Mouse (Mus musculus) MEL (cell line): Measurements from ENCODE around the gene Hat1. TPM values are rescaled to one million over a fixed set of nuclear protein-coding genes. Genes with fewer than 3 reads are reported as not detected.

Experiments used
- DNase-seq: peaks from one replicate; pipeline ENCODE4 v3.0.0; 2011; ENCODE audit warnings: low read depth, low spot score
- H3K27ac ChIP-seq: 2 replicates; pipeline ENCODE4 v1.5.1; 2012; ENCODE audit warnings: low read depth, mild to moderate bottlenecking, control low read depth, low read length, moderate library complexity; ENCODE audit not compliant: control insufficient read depth
- H3K27me3 ChIP-seq, 2 experiments: fragments of 150-350 bp in 1 of 2; sonication (generic) in 1 of 2; 2 replicates each; pipeline ENCODE4 v1.6.1; 2012; ENCODE audit warnings: low read length in 2 of 2, mild to moderate bottlenecking in 2 of 2, improper control_type of control experiment in 1 of 2, moderate library complexity in 1 of 2; ENCODE audit not compliant: insufficient read depth in 2 of 2, control insufficient read depth in 1 of 2
- H3K36me3 ChIP-seq, 2 experiments: 2 replicates each; pipeline ENCODE4 v1.6.1; 2012 to 2014; ENCODE audit warnings: low read length in 2 of 2, improper control_type of control experiment in 1 of 2, inconsistent platforms in 1 of 2, mild to moderate bottlenecking in 1 of 2; ENCODE audit not compliant: insufficient read depth in 2 of 2, control insufficient read depth in 1 of 2
- H3K4me1 ChIP-seq, 2 experiments: fragments of 150-350 bp in 1 of 2; sonication (generic) in 1 of 2; 2 replicates each; pipeline ENCODE4 v1.6.1; 2012; ENCODE audit warnings: low read length in 2 of 2, improper control_type of control experiment in 1 of 2, mild to moderate bottlenecking in 1 of 2; ENCODE audit not compliant: insufficient read depth in 2 of 2, control insufficient read depth in 1 of 2
- H3K4me3 ChIP-seq, 2 experiments: fragments of 150-350 bp in 1 of 2; sonication (generic) in 1 of 2; 2 replicates each; pipeline ENCODE4 v1.5.1; 2012; ENCODE audit warnings: low read depth in 2 of 2, low read length in 2 of 2, mild to moderate bottlenecking in 2 of 2, moderate library complexity in 2 of 2, control low read depth in 1 of 2, improper control_type of control experiment in 1 of 2; ENCODE audit not compliant: control insufficient read depth in 1 of 2, insufficient read depth in 1 of 2
- H3K79me2 ChIP-seq: 2 replicates; pipeline ENCODE4 v1.6.1; 2012; ENCODE audit warnings: mild to moderate bottlenecking, low read length, moderate library complexity; ENCODE audit not compliant: control insufficient read depth, poor library complexity, insufficient read depth
- H3K9ac ChIP-seq: 2 replicates; pipeline ENCODE4 v1.6.1; 2012; ENCODE audit warnings: low read depth, mild to moderate bottlenecking, control low read depth, low read length, moderate library complexity; ENCODE audit not compliant: control insufficient read depth, poor library complexity, severe bottlenecking
- H3K9me3 ChIP-seq: fragments of 150-350 bp; sonication (generic); replicated peaks from 2 replicates; pipeline ENCODE4 v1.6.1; 2012; ENCODE audit warnings: mild to moderate bottlenecking, low read length, improper control_type of control experiment, moderate library complexity; ENCODE audit not compliant: insufficient read depth
- CTCF ChIP-seq, 3 experiments: IDR thresholded peaks in 2 of 3; conservative IDR thresholded peaks in 1 of 3; 2 replicates each; pipeline ENCODE4 v1.5.1; 2011 to 2012; ENCODE audit warnings: low read length in 3 of 3, low read depth in 2 of 3, mild to moderate bottlenecking in 2 of 3, improper control_type of control experiment in 1 of 3, inconsistent platforms in 1 of 3, mixed read lengths in 1 of 3, moderate library complexity in 1 of 3; ENCODE audit not compliant: control insufficient read depth in 1 of 3, insufficient read depth in 1 of 3, poor library complexity in 1 of 3, severe bottlenecking in 1 of 3
- E2F4 ChIP-seq: IDR thresholded peaks from 2 replicates; pipeline ENCODE4 v1.6.1; 2011; ENCODE audit warnings: low read depth, low read length, improper control_type of control experiment, borderline replicate concordance
- ETS1 ChIP-seq: IDR thresholded peaks from 2 replicates; pipeline ENCODE4 v1.6.1; 2012; ENCODE audit warnings: low read depth, mild to moderate bottlenecking, inconsistent platforms, low read length, improper control_type of control experiment, moderate library complexity
- GATA1 ChIP-seq: IDR thresholded peaks from 2 replicates; pipeline ENCODE4 v1.6.1; 2011; ENCODE audit warnings: low read depth, low read length, improper control_type of control experiment
- HCFC1 ChIP-seq: IDR thresholded peaks from 2 replicates; pipeline ENCODE4 v1.6.1; 2012; ENCODE audit warnings: low read depth, mild to moderate bottlenecking, inconsistent platforms, low read length, improper control_type of control experiment, moderate library complexity
- JUND ChIP-seq: IDR thresholded peaks from 2 replicates; pipeline ENCODE4 v1.6.1; 2011; ENCODE audit warnings: low read depth, mild to moderate bottlenecking, improper control_type of control experiment, low read length
- MAX ChIP-seq: IDR thresholded peaks from 2 replicates; pipeline ENCODE4 v1.6.1; 2011; ENCODE audit warnings: low read length, improper control_type of control experiment
- MEF2A ChIP-seq: IDR thresholded peaks from 2 replicates; pipeline ENCODE4 v1.6.1; 2014; ENCODE audit warnings: low read depth, mild to moderate bottlenecking, inconsistent platforms, low read length, improper control_type of control experiment; ENCODE audit not compliant: poor library complexity, insufficient replicate concordance, severe bottlenecking; ENCODE audit errors: extremely low read depth
- MXI1 ChIP-seq: IDR thresholded peaks from 2 replicates; pipeline ENCODE4 v1.6.1; 2011; ENCODE audit warnings: mild to moderate bottlenecking, low read depth, low read length, improper control_type of control experiment
- MYB ChIP-seq: IDR thresholded peaks from 2 replicates; pipeline ENCODE4 v1.6.1; 2011; ENCODE audit warnings: mild to moderate bottlenecking, low read depth, low read length, improper control_type of control experiment
- MYC ChIP-seq: IDR thresholded peaks from 2 replicates; pipeline ENCODE4 v1.6.1; 2011; ENCODE audit warnings: low read depth, mild to moderate bottlenecking, low read length, improper control_type of control experiment, moderate library complexity
- NRF1 ChIP-seq: IDR thresholded peaks from 2 replicates; pipeline ENCODE4 v1.6.1; 2014; ENCODE audit warnings: low read depth, mild to moderate bottlenecking, inconsistent platforms, low read length, improper control_type of control experiment, moderate library complexity; ENCODE audit not compliant: poor library complexity, insufficient read depth, severe bottlenecking
- POLR2A ChIP-seq, 2 experiments: IDR thresholded peaks; 2 replicates each; pipeline ENCODE4 v1.6.1; 2011 to 2012; ENCODE audit warnings: low read length in 2 of 2, mild to moderate bottlenecking in 2 of 2, control low read depth in 1 of 2, improper control_type of control experiment in 1 of 2, low read depth in 1 of 2, moderate library complexity in 1 of 2; ENCODE audit not compliant: control insufficient read depth in 1 of 2, insufficient read depth in 1 of 2, poor library complexity in 1 of 2
- POLR2AphosphoS2 ChIP-seq: IDR thresholded peaks from 2 replicates; pipeline ENCODE4 v1.6.1; 2011; ENCODE audit warnings: low read length, improper control_type of control experiment
- POLR2AphosphoS5 ChIP-seq: IDR thresholded peaks from 2 replicates; pipeline ENCODE4 v1.6.1; 2012; ENCODE audit warnings: low read depth, borderline replicate concordance, mild to moderate bottlenecking, inconsistent platforms, low read length, moderate library complexity, mixed read lengths
- RCOR1 ChIP-seq: IDR thresholded peaks from 2 replicates; pipeline ENCODE4 v1.6.1; 2012; ENCODE audit warnings: low read depth, mild to moderate bottlenecking, inconsistent platforms, low read length, improper control_type of control experiment
- SIN3A ChIP-seq: IDR thresholded peaks from 2 replicates; pipeline ENCODE4 v1.6.1; 2012; ENCODE audit warnings: low read length, improper control_type of control experiment, inconsistent platforms
- UBTF ChIP-seq: IDR thresholded peaks from 2 replicates; pipeline ENCODE4 v1.6.1; 2012; ENCODE audit warnings: low read depth, mild to moderate bottlenecking, inconsistent platforms, low read length, improper control_type of control experiment, moderate library complexity, borderline replicate concordance; ENCODE audit not compliant: insufficient read depth
- ZC3H11A ChIP-seq: IDR thresholded peaks from 2 replicates; pipeline ENCODE4 v1.6.1; 2012; ENCODE audit warnings: low read depth, mild to moderate bottlenecking, inconsistent platforms, low read length, improper control_type of control experiment
- ZMIZ1 ChIP-seq: IDR thresholded peaks from 2 replicates; pipeline ENCODE4 v1.6.1; 2012; ENCODE audit warnings: low read depth, mild to moderate bottlenecking, inconsistent platforms, low read length, improper control_type of control experiment, moderate library complexity
- ZNF384 ChIP-seq: IDR thresholded peaks from 2 replicates; pipeline ENCODE4 v1.6.1; 2012; ENCODE audit warnings: low read depth, mild to moderate bottlenecking, inconsistent platforms, low read length, improper control_type of control experiment
- polyA plus RNA-seq, 2 experiments: library from polyadenylated mRNA; stranded (reverse) in 1 of 2; unstranded in 1 of 2; fragments of >175 nt in 1 of 2; fragments of >200 nt in 1 of 2; gene quantifications; 2 replicates each; pipeline versions ENCODE4 v1.2.1 to v1.2.4; 2012; ENCODE audit warnings: low replicate concordance in 2 of 2, low read depth in 1 of 2; ENCODE audit not compliant: insufficient read length in 2 of 2, insufficient read depth in 1 of 2, missing spikeins in 1 of 2
- total RNA-seq: library from RNA; depleted of rRNA; stranded (reverse); fragments of 300-350 nt; gene quantifications from 2 replicates; pipeline ENCODE4 v1.2.3, GENCODE M21; 2012

Hat1 gene
- total and polyA plus RNA-seq, 3 experiments, result 167 TPM; not detected in 1

DNA sequence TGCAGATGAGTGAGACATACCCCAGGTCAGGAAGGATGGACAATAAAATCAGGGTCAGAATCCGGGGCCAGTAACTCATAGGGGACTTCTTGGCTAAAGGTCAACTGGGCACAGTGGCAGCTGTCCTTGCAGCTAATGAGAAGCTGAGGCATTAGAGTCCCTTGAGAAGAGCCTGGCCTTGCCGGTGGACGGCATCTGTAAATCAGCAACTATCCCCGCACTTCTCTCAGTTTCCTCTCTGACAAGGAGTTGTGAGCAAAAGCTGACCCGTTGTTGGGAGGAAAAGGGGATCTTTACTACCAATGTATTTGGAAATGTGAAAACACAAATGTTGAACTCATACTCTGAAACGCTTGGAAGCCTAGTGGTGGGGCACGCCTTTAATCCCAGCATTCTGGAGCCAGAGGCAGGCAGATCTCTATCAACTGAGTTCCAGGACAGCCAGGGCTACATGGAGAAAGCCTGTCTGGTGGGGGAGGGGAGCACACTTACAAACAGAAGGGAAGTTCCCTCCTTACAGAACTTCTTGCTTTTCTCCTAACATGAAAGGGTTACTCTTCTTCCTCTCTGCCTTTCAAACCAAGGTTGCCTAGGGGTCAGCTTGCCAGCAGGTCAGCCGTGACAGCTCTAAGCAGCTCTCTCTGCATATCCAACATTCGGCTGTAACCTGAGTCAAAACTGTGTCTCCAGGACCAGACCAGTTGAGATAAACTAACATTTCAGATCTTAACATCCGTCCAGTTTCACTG lies 35.3 kb upstream of the Hat1 start:
- H3K4me3 ChIP-seq, result no peak overlapping the region
- H3K36me3 ChIP-seq, result no peaks in the 10 kb centered on the region; a peak in 1 of 4 replicates
- peaks cover 0 to 2% of the 10 kb centered on the region in 2 experiments; a peak in 1 of 4 replicates for H3K4me1 ChIP-seq
- H3K79me2 ChIP-seq, result no peaks in the 10 kb centered on the region
- H3K27ac ChIP-seq, result no peak overlapping the region
- H3K9me3 ChIP-seq, result no peaks in the 10 kb centered on the region
- no peak overlapping the region for H3K9ac ChIP-seq
- H3K27me3 ChIP-seq, result no peaks in the 10 kb centered on the region
- no peak for DNase-seq
- TF ChIP-seq POLR2AphosphoS5 (no peak), UBTF (no peak), ETS1 (no peak), NRF1 (no peak), MEF2A (no peak)

DNA sequence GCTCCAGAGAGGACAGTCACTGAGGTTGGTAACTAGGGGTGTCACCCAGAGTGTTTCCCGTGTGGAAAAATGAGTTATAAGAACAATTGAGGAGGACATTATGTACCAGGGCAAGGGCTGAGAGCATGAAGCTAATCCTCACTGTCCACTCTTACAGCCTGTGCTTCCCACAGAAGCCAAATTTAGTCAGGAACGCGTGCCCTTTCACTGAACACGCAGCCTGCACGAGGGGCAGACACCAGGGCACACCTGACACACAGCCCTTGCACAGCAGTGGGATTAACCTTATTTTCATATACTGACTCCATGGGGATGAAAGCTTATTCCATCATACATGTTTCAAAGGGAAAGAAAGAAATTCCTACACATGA lies 34.7 kb upstream of the Hat1 start:
- Histone ChIP-seq H3K4me3 (no peak overlapping the region), H3K27ac (no peak overlapping the region), H3K79me2 (no peaks in the 10 kb centered on the region), H3K27me3 (no peaks in the 10 kb centered on the region), H3K36me3 (no peaks in the 10 kb centered on the region; a peak in 1 of 4 replicates), H3K9ac (no peak overlapping the region), H3K9me3 (no peaks in the 10 kb centered on the region), H3K4me1 (peaks cover 0 to 2% of the 10 kb centered on the region in 2 experiments; a peak in 1 of 4 replicates)
- DNase-seq, result no peak
- no peak for TF ChIP-seq ZMIZ1
- TF ChIP-seq POLR2A (IDR thresholded peaks at IDR 0.05; ENCODE audit: control insufficient read depth in 1 of 2, insufficient read depth in 1 of 2, low read depth in 1 of 2, low read length in 2 of 2, poor library complexity in 1 of 2), result no peak
- no peak for TF ChIP-seq MXI1
- TF ChIP-seq CTCF (IDR thresholded peaks at IDR 0.05 in 2 of 3, conservative IDR thresholded peaks at IDR 0.05 in 1 of 3; ENCODE audit: control insufficient read depth in 1 of 3, insufficient read depth in 1 of 3, low read depth in 2 of 3, low read length in 3 of 3, poor library complexity in 1 of 3, severe bottlenecking in 1 of 3), result no peak
- TF ChIP-seq JUND, result no peak

DNA sequence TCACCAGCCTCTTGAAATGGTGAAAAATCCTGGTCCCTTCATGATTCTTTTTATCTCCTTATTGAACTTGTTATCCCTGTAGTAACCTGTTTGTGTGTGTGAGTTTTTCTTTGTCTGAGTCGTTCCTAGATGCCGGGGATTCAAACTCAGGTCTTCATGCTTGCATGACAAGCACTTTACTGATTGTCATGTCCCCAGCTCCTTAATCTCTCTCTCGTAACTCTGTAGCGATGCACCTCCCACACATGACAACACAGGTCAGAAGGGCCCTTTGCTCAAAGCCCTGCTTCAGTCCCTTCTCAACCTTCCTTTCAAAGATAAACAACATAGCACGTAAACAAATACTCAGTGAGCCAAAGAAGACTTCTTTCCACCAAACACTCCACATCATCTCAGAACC lies 30.4 kb upstream of the Hat1 start:
- no peaks in the 10 kb centered on the region; a peak in 1 of 4 replicates for H3K36me3 ChIP-seq
- H3K9ac ChIP-seq, result no peak overlapping the region
- H3K27ac ChIP-seq, result no peak overlapping the region
- DNase-seq, result no peak
- H3K27me3 ChIP-seq, result no peaks in the 10 kb centered on the region
- no peak for TF ChIP-seq SIN3A
- TF ChIP-seq ZNF384, result no peak
- no peak for TF ChIP-seq ZC3H11A
- no peak for TF ChIP-seq ZMIZ1
- TF ChIP-seq E2F4, result no peak
- no peak for TF ChIP-seq RCOR1
- no peak for TF ChIP-seq MEF2A
- no peak for TF ChIP-seq HCFC1
- TF ChIP-seq UBTF, result no peak
- TF ChIP-seq POLR2AphosphoS2, result no peak
- TF ChIP-seq MAX, result no peak
- no peak for TF ChIP-seq GATA1
- no peak for TF ChIP-seq MYB
- TF ChIP-seq MYC, result no peak
- H3K4me3 ChIP-seq, result no peak overlapping the region
- peaks cover 0 to 2% of the 10 kb centered on the region in 2 experiments; a peak in 1 of 4 replicates for H3K4me1 ChIP-seq
- no peaks in the 10 kb centered on the region for H3K9me3 ChIP-seq
- H3K79me2 ChIP-seq, result no peaks in the 10 kb centered on the region
